Mouse (Mus musculus) lung, postnatal 14 days (tissue): ENCODE measurements around the gene Gm14459.
"Not testable (repeated sequence)": the region's sequence is repeated elsewhere in the genome, so short reads cannot be mapped to it uniquely, and the experiment has no call there.

Experiments
- DNase-seq: peaks from one replicate; pipeline ENCODE4 v3.0.0; 2021

Gene Gm14459

DNA sequence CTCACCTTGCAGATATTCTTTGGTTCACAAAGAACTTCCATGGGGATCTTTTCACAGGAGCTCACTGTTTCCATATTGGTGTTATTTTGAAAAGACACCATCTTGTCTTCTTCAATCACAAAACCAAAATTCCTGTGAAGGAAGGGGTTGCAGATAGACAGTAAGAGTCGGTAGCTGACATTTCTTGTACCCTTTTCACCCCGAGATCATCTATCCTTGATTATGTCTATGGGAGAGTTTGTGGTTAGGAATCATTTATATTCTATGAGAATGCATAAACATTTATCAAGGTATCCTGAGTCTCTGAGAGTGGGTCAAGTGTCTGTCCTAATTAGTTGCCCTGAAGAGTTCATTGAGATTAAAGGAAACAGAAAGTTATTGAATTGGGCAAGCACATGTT is at the start of gene Gm14459:
TSS of gene Gm14459 (minus strand) at position 101 of the 400 bp plus-strand sequence.
- DNase-seq: no peak

DNA sequence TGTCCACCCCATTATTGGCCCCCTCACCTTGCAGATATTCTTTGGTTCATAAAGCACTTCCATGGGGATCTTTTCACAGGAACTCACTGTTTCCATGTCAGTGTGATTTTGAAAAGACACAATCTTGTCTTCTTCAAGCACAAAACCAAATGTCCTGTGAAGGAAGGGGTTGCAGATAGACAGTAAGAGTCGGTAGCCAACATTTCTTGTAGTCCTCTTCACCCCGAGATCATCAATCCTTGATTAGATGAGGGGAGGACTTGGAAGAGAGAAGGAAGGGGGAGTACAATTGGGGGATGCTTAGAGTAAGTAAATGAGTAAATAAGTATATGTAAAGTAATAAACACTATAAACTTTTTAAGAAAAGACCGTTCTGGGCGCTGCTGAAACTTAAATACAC is 23.4 kb upstream of the Gm14459 start, which contains the start of gene Ssxb6:
TSS of gene Ssxb6 (minus strand) at position 101 of the 400 bp plus-strand sequence.
- DNase-seq: not testable (repeated sequence)
